Mouse (Mus musculus): Measurements from ENCODE around the gene Cldn34c2. TPM values are rescaled to one million over a fixed set of nuclear protein-coding genes. Genes with fewer than 3 reads are reported as not detected.
"Not testable (repeated sequence)": the region's sequence is repeated elsewhere in the genome, so short reads cannot be mapped to it uniquely, and the experiment has no call there.

Gene Cldn34c2
- polyA plus RNA-seq (2014; fragmentation: Nextera tagmentation; extraction: Ambion mirVana): not detected in 2 replicates

DNA sequence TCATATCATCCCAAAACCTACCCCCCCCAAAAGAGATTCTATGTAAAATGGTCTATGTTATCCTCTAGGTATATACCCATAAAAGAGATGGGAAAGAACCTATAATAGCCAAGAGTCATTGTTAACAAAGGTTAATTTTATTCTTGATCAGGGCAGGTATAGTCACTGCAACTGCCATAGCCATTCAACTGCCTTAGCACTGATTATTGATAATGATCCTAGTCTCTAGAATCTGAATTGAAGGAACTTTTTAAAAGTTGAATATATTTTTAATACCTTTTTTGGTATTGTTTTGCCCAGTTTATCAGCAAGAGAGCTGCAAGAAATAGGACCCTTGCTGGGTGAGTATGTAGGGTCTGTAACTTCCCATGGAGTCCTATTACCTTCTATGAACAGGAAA, at the start of gene Cldn34c2:
Cldn34c2 (plus strand) TSS at position 301 of the 400 bp plus-strand sequence.
- not testable (repeated sequence) for ATAC-seq (ENCODE audit: low FRiP score, low TSS enrichment); H3K27ac ChIP-seq (ENCODE audit: low read depth, low read length); H3K9me3 ChIP-seq (ENCODE audit: control insufficient read depth, low read length); H3K4me2 ChIP-seq (replicated peaks; ENCODE audit: low read depth, low read length); H3K27me3 ChIP-seq (ENCODE audit: control insufficient read depth, insufficient read depth, low read length); H3K36me3 ChIP-seq (ENCODE audit: control insufficient read depth, insufficient read depth, low read length); H3K9ac ChIP-seq (ENCODE audit: low read depth, low read length); H3K4me1 ChIP-seq (ENCODE audit: control insufficient read depth, insufficient read depth, low read length); H3K4me3 ChIP-seq (ENCODE audit: low read length)

DNA sequence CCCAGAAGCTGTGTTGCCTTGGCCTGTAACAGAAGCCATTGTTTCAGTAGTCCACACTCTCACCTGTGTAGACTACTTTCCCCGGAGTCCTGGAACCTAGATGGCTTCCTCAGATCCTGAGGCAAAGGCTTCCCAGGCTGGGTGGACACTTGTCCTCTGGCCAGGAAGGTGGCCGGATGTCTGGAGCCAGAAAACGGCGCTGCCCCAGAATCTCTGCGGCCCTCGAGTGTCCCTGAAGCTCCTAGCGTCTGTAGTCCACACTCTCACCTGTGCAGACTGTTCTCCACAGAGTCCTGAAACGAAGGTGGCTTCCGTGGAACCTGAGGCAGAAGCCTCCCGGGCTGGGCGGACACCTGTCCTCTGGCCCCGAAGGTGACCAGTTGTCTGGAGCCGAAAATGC, 30.1 kb upstream of the Cldn34c2 start:
- H3K4me3 ChIP-seq (ENCODE audit: low read length); H3K27me3 ChIP-seq (ENCODE audit: control insufficient read depth, insufficient read depth, low read length); ATAC-seq (ENCODE audit: low FRiP score, low TSS enrichment); H3K27ac ChIP-seq (ENCODE audit: low read depth, low read length); H3K9me3 ChIP-seq (ENCODE audit: control insufficient read depth, low read length); H3K4me2 ChIP-seq (replicated peaks; ENCODE audit: low read depth, low read length); H3K36me3 ChIP-seq (ENCODE audit: control insufficient read depth, insufficient read depth, low read length); H3K4me1 ChIP-seq (ENCODE audit: control insufficient read depth, insufficient read depth, low read length); H3K9ac ChIP-seq (ENCODE audit: low read depth, low read length): not testable (repeated sequence)
- WGBS: 92% methylated on average over 13 of the region's 13 CpGs

GRCm38 (mm10) chrX:123612158-123612828, 30.8 kb downstream of the Cldn34c2 start:
- not testable (repeated sequence) for H3K9ac ChIP-seq (ENCODE audit: low read depth, low read length); H3K4me1 ChIP-seq (ENCODE audit: control insufficient read depth, insufficient read depth, low read length); H3K27me3 ChIP-seq (ENCODE audit: control insufficient read depth, insufficient read depth, low read length); H3K27ac ChIP-seq (ENCODE audit: low read depth, low read length); ATAC-seq (ENCODE audit: low FRiP score, low TSS enrichment); H3K36me3 ChIP-seq (ENCODE audit: control insufficient read depth, insufficient read depth, low read length); H3K4me2 ChIP-seq (replicated peaks; ENCODE audit: low read depth, low read length); H3K9me3 ChIP-seq (ENCODE audit: control insufficient read depth, low read length); H3K4me3 ChIP-seq (ENCODE audit: low read length)
- 86% methylated on average over 6 of the region's 12 CpGs for WGBS

Other genes starting within 250 kb of the Cldn34c2 start
- not detected in 2 replicates for gene Gm17467, start 123.1 kb downstream of the Cldn34c2 start, polyA plus RNA-seq (2014; fragmentation: Nextera tagmentation; extraction: Ambion mirVana)
- not detected in 2 replicates for gene Cldn34c3, start 212.0 kb downstream of the Cldn34c2 start, polyA plus RNA-seq (2014; fragmentation: Nextera tagmentation; extraction: Ambion mirVana)

Measured in kidney, embryonic 14.5 days (tissue).